Mouse (Mus musculus) cerebellum, postnatal 25 days (tissue): ENCODE results near the gene Klf3.

Experiments
- DNase-seq, 2 experiments: peaks; one replicate each; pipeline ENCODE4 v3.0.0; 2021; ENCODE audit warnings: mixed read lengths in 2 of 2

The Klf3 gene

DNA sequence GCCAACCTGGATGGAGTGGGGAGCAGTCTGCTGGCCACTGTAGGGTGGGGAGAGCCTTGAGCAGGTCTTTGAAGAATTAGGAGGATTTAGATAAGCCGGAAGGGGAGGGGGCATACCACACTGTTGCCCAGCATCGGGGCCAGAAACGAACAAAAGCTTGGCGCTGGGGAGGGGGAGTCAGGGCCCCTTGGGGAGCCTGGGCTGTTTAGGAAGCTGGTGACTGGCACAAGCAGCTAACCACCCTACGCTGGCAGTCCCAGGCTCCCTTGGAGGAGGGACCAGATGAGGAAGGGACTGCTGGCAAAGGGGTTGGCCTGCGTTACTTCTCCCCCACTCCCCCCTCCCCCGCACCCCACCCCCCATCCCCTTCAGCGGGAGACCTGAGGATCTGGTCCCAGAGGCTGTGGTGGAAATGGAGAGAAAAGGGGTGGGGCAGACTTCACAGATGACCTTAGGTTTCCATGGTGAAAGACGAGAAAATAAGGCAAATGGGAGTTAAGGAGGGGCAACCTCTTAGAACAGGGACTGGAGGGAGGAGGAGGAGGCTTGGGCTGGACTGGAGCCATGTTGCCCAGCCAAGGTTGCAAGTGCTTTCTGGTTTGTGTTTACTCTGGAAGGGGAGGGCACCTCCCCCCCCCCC is 7.8 kb downstream of the Klf3 start:
- DNase-seq = no peak

GRCm38 (mm10) chr5:64811500-64812123 is 8.4 kb downstream of the Klf3 start:
- peak in 1 of 2 experiments; percentile 36 for DNase-seq

GRCm38 (mm10) chr5:64812124-64812982 is 9.2 kb downstream of the Klf3 start:
- DNase-seq = peak in 1 of 2 experiments; percentile 56

GRCm38 (mm10) chr5:64812983-64813304 is 9.8 kb downstream of the Klf3 start:
- no peak for DNase-seq

DNA sequence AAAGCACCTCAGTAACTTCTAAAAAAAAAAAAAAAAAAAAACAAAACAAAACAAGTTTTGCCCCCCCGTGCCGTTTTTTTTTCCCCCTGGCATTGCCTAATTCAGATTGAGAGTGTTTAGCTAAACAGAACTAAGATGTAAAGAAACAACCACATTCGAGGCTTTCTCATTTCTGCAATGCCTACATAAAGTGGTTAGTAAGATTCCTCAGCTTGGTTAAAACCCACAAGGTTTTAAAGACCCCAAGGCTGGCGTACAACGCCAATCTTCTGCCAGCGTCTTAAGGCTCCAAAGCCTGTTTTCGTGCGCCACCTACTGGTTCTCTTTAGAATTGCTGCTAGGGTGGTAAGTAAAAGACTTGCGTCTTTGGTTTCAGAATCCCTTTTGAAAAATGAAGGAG is 10.2 kb downstream of the Klf3 start:
- peak; percentile 77 to 90 for DNase-seq

DNA sequence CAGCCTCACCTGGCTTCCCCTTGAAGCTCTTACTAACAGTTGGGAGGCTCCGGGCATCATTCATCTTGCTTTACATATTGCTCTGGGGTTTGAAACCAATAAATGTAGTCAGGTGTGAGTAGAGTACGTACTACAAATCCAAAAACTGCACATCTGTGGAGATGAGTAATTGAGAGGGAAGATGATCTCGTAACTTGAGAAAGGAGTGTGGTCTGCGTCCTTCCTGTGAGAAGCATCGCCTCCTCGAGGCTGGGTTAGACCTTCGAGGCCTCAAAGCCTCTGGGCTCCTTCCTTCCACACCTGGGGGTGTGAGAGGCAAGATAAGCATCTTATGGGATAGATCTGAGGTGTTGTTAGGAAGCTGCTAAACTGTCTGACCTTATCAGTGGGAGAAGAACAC is 11.2 kb downstream of the Klf3 start:
- no peak for DNase-seq

- no peak for DNase-seq
These were observed 12.4 kb downstream of the Klf3 start for GRCm38 (mm10) chr5:64815631-64816030.

DNA sequence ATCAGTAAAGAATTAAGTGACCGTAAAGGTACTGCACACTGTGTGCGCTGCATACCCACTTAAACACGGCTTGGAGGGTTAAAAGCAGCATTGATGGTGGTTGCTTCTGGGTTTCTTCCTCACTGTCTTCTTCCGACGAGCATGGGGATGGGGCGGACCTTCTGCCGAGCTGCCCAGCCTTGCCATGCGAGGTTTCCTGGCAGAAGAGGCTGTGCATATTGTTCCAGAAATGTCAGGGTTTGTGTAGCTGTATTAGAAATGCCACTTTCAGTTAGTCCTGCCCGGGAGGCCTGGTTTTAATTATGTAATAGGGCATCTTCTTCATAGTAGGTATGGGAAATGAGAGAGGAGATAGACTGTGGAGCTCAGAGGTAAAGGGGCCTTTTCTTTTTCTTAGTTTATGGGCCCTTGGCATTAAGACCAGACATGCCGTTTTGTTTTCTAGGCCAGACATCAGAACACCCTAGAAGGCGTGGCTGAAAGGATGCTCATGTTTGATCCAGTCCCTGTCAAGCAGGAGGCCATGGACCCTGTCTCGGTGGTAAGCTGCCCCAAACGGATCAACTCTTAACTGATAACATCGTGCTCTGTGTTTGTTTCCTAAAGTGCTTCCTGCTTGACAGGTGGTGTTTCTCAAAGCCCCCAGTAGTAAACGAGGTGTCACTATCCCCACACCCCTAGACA is 13.2 kb downstream of the Klf3 start:
- DNase-seq = peak in 1 of 2 experiments; percentile 44

DNA sequence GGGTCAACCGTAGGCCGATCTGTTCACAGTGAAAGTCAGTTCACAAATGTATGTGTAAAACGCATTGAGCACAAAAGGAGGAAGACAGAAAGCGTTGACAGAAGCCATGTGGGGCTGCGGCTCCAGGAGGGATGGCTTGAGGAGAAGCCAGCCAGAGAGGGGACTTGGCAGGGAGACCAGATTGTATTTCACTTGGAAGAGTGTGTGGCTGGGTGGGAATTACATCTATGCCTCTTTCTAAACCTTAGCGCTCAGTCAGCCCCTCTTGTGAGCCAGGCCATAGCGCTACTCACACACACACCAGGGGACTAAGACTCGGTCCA is 13.7 kb downstream of the Klf3 start:
- DNase-seq = no peak

DNA sequence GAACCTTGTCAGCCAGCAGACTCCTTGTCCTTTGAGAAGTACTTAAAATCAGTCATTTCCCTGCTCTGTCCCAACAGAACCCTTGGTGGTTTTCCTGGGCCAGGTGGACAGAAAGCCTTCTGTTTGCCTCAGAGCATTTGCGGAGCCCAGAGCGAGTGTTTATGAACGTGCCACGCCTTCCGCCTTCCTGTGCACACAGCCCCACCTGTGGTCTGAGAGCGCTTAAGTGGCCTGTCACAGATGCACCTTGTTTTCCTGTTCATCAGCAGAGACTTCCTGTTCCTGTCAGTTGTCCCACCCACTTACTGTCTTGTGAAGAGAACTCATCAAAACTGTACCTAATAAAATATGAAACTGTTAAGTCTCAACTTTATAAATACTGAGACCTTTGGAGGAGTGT is 16.2 kb downstream of the Klf3 start:
- DNase-seq = no peak

DNA sequence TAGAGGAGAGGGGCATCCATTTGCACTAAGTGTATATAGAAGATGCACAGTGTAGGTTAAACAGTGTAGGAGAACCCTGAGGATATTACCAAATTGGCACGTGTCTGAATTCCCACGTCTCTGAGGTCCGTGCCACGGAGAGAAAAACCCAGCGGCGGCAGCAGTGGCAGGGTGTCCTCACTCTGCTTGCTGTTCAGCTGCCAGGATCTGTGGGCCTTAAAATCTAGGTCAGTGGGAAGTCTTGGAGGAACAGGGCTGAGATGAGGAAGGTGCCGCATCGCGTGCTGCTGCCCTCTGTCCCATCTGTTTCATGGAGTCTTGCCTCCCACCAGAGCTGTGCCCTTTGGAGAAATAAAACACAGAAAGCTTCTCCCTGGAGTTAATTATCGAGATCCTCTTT is 16.9 kb downstream of the Klf3 start:
- DNase-seq = peak in 1 of 2 experiments; percentile 35

GRCm38 (mm10) chr5:64821294-64821693 is 18.1 kb downstream of the Klf3 start:
- no peak for DNase-seq

- peak in 1 of 2 experiments; percentile 5 for DNase-seq
These were observed 18.8 kb downstream of the Klf3 start for GRCm38 (mm10) chr5:64821964-64822363.

GRCm38 (mm10) chr5:64823431-64823830 is 20.2 kb downstream of the Klf3 start:
- DNase-seq = no peak

DNA sequence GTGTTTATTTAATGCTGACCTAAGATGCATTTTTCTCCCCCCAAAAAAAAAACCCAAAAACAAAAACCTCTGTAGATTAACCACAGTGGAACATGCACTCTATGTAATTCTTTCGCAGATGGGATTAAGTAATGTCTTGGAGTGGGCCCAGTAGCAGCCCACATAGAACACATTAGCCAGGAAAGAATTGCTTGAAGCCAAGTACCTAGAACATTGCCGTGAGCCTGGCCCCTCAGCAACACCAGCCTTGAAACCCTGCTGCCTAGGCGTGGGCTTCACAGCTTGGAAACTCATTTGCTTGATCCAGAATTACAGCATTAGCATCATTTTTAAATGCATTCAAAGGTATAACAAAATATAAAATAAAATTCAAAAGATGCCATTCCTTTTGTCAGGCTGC is 21.6 kb downstream of the Klf3 start:
- no peak for DNase-seq

- no peak for DNase-seq
These were observed 22.3 kb downstream of the Klf3 start for GRCm38 (mm10) chr5:64825496-64825895.

- no peak for DNase-seq
These were observed 24.0 kb downstream of the Klf3 start for GRCm38 (mm10) chr5:64827151-64827550.

DNA sequence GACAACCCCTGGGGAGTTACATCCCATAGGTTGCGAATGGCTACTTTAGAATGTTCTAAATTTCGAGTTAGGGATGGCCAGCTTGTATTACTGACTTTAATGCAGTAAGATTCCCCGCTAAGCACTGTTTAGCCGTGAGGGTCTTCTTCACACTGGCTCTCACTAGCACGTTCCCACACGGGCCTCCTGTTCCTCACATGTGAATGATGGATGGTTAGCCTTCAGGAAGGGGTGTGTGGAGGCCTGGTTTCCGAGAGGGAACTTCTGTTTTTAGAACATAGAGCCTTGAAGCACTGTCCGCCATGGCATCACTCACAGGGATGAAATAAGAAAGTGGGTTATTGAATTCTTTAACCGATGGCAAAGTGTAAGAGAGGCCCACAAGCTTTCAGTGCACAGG is 25.1 kb downstream of the Klf3 start:
- no peak for DNase-seq

- DNase-seq = no peak
These were observed 26.4 kb downstream of the Klf3 start for GRCm38 (mm10) chr5:64829606-64830005.

DNA sequence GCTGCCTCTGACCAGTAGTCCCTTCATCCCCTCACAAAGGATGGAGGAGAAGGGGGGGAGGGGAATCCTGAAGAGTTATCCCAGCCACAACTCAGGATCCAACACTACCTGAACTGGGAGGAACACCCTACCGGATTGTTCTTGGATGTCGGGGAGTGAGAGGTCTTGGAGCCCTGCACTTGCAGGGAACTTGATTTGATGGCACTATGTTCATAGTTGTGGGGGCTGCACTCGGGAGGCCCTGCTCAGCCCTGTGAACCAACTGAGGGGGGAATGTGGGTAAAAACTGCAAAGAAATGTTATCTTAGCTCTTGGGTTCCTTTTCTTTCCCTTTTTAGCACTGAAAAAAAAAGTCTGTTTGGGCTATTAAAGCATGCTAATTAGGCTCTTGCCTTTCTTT is 27.6 kb downstream of the Klf3 start:
- DNase-seq = no peak

DNA sequence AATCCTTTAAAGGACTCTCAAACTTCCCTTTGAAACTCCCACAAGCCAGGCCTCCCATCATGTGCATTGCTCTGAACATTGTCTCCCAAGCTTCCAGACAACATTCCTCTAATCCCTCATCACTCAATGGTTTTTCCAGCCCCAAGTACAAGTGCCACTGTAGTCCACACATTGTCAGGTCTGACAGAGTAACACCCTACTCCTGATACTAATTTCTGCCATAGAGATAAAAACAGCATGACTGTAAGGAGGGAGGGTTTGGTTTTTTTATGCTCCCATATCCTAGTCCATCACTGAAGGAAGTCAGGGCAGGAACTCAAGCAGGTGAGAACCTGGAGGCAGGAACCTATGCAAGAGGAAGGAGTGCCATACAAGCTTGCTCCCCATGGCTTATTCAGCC is 30.2 kb downstream of the Klf3 start:
- DNase-seq = no peak

- no peak for DNase-seq
These were observed 31.0 kb downstream of the Klf3 start for GRCm38 (mm10) chr5:64834213-64834612.

GRCm38 (mm10) chr5:64835295-64835694 is 32.1 kb downstream of the Klf3 start:
- no peak for DNase-seq
